Mouse (Mus musculus) mouse embryonic stem cell (cell line): ENCODE data around the gene Olfr655.

ENCODE experiments used
- in situ Hi-C, 2 experiments: fragments of 300-500 bp; cut with MboI; formaldehyde crosslinking; loops; 1 replicate in 1 of 2; 3 replicates in 1 of 2; pipeline ENCODE4 v1.14.3; 2019 to 2020; ENCODE audit warnings: low sequenced_read_pairs in 2 of 2, low pct_unique_long_range_greater_than_20kb in 1 of 2, mixed read lengths in 1 of 2; ENCODE audit not compliant: unreplicated experiment in 1 of 2

Gene Olfr655

DNA sequence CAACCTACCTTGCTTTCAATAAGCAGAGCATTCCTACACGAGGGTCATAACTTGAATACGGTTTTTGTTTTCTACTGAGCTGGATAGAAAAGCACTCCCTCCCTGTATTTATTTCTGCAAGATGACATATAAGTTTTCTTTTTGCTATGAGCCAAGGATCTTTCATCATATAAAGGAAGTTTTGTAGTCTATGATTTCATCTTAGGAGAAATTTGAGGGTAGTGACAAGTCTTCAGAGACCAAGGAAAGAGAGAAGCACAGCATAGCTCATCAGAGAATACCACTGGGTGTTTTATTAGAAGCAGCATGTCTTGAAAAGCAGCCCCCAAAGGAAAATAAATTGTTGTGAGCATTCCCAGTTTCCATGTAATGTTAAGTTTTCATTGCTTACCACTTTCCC is at the start of gene Olfr655:
Gene Olfr655 (minus strand): TSS at position 101 of the 400 bp plus-strand sequence.
- in situ Hi-C loops: loop anchor here in 1 of 2 experiments (25.0 kb wide), 1 partner anchor 414 kb away; the partner anchor contains the start of genes Olfr648 and Olfr649

DNA sequence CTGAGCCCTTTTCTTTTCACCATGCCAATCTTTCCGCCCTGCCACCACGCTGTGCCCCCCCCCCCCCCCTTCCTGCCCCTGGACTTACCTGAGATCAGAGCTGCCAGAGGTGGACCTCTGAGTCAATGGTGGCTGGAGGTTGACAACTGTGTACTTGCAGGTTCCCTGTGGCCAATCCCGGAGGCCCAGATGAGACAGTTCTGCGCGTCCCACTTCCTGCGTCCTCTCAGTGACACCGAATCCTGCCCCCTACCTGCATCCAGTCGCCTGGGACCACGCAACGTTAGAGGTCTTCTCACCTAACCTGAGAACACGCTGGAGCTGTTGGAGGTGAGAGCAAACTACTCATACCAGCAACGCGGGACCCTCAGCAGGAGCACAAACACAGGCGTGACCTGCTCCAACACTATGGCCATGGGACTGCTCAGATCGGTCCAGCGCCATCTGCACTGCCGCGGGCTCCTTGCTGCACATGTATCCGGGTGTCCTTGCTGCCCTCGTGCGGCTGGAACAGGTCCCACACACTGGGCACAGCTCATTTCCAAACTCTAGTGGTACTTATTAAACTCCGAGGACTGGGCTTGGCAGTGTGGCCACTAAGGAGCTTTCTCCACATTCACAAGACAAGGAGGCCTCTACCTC is 45.4 kb upstream of the Olfr655 start, which contains the start of gene Olfr658:
Gene Olfr658 (minus strand): TSS at position 465 of the 642 bp plus-strand sequence.
- in situ Hi-C loops: no loop called here

DNA sequence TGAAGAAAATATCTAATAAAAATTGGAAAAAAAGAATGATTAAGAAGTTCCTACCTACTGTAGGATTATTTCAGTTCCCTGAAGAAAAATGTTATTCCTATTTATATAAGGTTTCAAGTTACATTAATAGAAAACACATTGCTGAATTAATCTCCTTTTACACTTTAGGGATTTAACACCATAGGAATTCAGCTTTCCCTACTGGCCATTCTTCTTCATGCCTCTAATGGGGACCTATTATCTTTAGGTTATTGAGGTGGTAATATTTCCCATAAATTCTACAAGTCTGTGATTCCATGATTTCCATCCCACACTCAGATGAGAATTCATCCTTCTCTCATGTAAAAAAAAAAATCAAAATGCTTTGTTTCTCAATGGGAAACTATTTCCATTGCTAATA is 22.9 kb upstream of the Olfr655 start, which contains the start of gene Olfr657:
Gene Olfr657 (plus strand): TSS at position 301 of the 400 bp plus-strand sequence.
- in situ Hi-C loops: loop anchor here in 1 of 2 experiments (25.0 kb wide), 1 partner anchor 437 kb away; the partner anchor contains the start of genes Olfr648 and Olfr649

DNA sequence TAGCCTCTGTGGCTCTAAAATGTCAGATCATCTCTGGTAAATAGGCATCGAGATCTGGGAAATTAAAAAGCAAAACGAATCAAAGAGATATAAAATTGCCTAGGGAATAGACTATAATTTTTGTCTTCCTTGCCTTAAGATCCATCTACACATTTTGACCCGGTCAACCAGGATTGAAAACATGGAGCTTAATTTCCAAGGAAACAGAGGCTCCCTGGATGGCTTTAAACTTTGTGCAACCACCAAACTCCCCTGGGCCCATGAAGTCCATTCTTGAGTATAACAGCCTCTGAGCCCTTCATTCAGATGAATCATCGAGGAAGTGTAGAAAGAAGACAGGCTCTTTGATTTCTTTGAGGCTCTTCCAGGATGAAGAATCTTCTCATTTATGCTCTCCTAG is 12.1 kb upstream of the Olfr655 start, which contains the start of gene Olfr656:
Gene Olfr656 (plus strand): TSS at position 301 of the 400 bp plus-strand sequence.
- in situ Hi-C loops: loop anchor here in 1 of 2 experiments (25.0 kb wide), 1 partner anchor 426 kb away; the partner anchor contains the start of genes Olfr648 and Olfr649

DNA sequence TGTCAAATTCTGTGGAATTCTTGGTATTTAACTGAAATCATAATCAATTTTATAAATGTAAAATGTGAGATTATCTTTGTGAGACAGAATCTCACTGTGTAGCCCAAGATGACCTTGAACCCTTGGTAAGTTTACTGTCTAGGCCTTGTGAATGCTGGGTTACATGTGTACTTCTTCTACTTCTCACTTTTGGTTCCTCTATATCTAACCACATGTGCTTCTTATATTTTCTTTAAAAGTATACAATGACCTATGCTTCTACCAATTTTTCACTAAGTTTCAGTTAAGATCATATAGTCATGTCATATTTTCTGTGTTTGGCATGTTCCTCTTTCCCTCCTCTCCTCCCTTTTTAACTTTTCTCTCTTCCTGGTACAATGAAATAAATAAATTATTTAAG is 3.1 kb upstream of the Olfr655 start:
- in situ Hi-C loops: loop anchor here in 1 of 2 experiments (25.0 kb wide), 1 partner anchor 417 kb away; the partner anchor contains the start of genes Olfr648 and Olfr649

DNA sequence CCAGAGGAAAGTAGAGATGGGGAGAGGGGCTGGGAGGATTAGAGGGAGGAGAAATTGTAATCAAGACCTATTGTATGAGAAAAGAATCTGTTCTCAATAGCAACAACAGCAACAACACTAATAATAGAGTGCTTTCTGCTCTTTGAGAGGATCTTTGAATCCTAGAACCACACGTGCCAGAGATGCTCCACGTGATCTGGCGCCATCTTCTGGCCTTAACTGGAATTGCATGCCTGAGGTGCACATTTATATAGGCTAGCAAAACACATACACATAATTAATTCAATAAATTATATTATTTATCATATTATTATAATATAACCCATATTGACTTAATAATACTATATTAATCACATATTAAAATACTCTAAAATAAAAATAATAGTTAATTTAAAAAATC is 1.6 kb upstream of the Olfr655 start:
- in situ Hi-C loops: loop anchor here in 1 of 2 experiments (25.0 kb wide), 1 partner anchor 416 kb away; the partner anchor contains the start of genes Olfr648 and Olfr649

DNA sequence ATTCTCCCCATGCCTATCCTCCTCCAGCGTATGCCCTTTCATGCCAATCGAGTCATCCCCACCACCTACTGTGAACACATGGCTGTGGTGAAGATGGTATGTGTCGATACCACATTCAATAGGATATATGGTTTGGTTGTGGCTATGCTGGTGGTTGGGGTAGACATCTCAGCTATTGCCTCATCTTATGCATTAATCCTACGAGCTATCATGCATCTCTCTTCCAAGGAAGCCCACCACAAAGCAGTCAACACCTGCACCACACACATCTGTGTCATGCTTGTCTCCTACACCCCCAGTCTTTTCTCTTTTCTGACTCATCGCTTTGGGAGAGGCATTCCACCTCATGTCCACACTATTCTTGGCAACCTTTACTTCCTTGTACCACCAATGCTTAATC is 13.3 kb downstream of the Olfr655 start:
- in situ Hi-C loops: no loop called here

DNA sequence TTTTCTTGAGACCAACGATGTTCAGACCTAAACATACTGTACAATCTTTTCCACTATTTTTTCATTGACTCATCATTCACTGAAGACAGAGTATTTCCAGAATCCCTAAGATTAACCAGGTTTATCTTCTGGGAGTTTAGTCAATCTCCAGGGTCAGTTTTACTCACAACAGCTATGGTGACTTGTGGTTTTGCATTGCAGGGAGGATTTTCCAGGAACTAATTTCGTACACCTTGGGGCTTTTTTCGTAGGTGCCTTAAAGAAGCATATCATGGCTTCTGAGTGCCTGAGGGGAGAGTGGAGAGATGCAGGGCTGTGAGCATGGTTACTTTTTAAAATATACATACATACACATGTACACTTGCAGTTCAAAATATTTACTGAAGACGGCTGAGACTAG is 14.9 kb downstream of the Olfr655 start, which contains the start of gene Olfr654:
Gene Olfr654 (plus strand): TSS at position 301 of the 400 bp plus-strand sequence.
- in situ Hi-C loops: no loop called here

DNA sequence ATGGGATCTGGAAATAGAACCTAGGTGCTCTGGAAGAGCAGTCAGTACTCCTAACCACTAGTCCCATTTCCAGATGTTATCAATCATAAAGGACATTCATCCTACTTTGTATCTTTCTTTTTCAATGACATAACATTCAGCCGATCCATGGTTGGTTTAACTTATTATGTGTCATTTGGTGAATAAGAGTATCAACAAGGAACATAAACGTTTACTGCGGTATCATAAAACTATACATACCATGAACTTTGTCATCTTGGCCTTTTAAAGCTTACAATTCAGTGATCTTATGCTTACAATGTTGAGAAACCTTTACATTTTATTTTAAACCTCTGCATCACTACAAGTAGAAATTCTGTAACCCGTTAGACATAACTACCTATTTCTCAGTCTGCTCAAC is 20.1 kb downstream of the Olfr655 start:
- in situ Hi-C loops: no loop called here

GRCm38 (mm10) chr7:104580846-104581245 is 20.7 kb downstream of the Olfr655 start:
- in situ Hi-C loops: no loop called here

- in situ Hi-C loops: no loop called here
These were observed 24.6 kb downstream of the Olfr655 start, which contains the start of gene Olfr653 for GRCm38 (mm10) chr7:104577014-104577413. Gene Olfr653 (plus strand): TSS chr7:104577314.

- in situ Hi-C loops: no loop called here
These were observed 41.0 kb downstream of the Olfr655 start, which contains the start of gene Olfr652 for GRCm38 (mm10) chr7:104560601-104561000. Gene Olfr652 (plus strand): TSS chr7:104560901.

DNA sequence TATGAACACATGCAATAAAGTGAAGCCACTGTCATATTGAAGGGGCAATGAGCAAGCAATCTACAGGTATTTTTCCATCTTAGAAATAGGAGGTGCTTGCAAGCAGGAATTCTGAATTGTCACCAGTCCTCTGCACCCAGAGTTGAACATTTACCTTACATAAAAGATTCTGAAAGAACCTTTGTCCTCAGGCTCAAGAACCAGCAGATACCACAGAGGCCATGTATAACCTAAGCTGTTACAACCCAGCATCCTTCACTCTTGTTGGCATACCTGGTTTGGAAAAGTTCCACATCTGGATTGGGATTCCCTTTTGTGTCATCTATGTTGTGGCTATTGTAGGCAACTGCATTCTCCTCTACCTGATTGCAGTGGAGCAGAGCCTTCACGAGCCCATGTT is 48.9 kb downstream of the Olfr655 start:
- in situ Hi-C loops: no loop called here

- in situ Hi-C loops: no loop called here
These were observed 51.7 kb downstream of the Olfr655 start, which contains the start of gene Olfr651 for GRCm38 (mm10) chr7:104549833-104550232. Gene Olfr651 (plus strand): TSS chr7:104550133.
